Mouse (Mus musculus): ENCODE results near the gene Strip1. TPM values are rescaled to one million over a fixed set of nuclear protein-coding genes. Genes with fewer than 3 reads are reported as not detected.

Strip1 gene
- polyA plus RNA-seq, 1 experiment from 2014 or later = 78.1 TPM

Other genes starting within 250 kb of the Strip1 start
- not detected in 2 replicates for gene Kcnc4, start 172.1 kb downstream of the Strip1 start, polyA plus RNA-seq (2016; fragmentation: Nextera tagmentation; extraction: Ambion mirVana)
- 6.0 and 6.3 TPM in 2 replicates for gene Slc6a17, start 113.7 kb downstream of the Strip1 start, polyA plus RNA-seq (2016; fragmentation: Nextera tagmentation; extraction: Ambion mirVana)
- 0.76 and 0.98 TPM in 2 replicates for gene Ubl4b, start 76.6 kb downstream of the Strip1 start, polyA plus RNA-seq (2016; fragmentation: Nextera tagmentation; extraction: Ambion mirVana)
- gene Alx3, start 36.7 kb downstream of the Strip1 start, polyA plus RNA-seq (2016; fragmentation: Nextera tagmentation; extraction: Ambion mirVana) = 31.1 and 37.4 TPM in 2 replicates
- not detected in 2 replicates for gene Gm10961, start 372 bp downstream of the Strip1 start, polyA plus RNA-seq (2016; fragmentation: Nextera tagmentation; extraction: Ambion mirVana)
- gene Ahcyl1, start 64.9 kb upstream of the Strip1 start, polyA plus RNA-seq (2016; fragmentation: Nextera tagmentation; extraction: Ambion mirVana) = 83.4 and 98.2 TPM in 2 replicates
- gene Csf1, start 128.8 kb upstream of the Strip1 start, polyA plus RNA-seq (2016; fragmentation: Nextera tagmentation; extraction: Ambion mirVana) = 3.4 and 4.6 TPM in 2 replicates
- not detected in 2 replicates for gene Eps8l3, start 245.5 kb upstream of the Strip1 start, polyA plus RNA-seq (2016; fragmentation: Nextera tagmentation; extraction: Ambion mirVana)